Mouse (Mus musculus): ENCODE data around the gene Mpzl1.

GRCm38 (mm10) chr1:165679618-165679997 is 45.3 kb upstream of the Mpzl1 start:
- 0 out of 2 replicates have a peak, but pooled peaks have one; percentile 23 for TF ChIP-seq CTCF (conservative IDR thresholded peaks at IDR 0.05; ENCODE audit: insufficient read depth, insufficient read length, low read depth, low read length)
- no peak for TF ChIP-seq POLR2A (IDR thresholded peaks at IDR 0.05; ENCODE audit: low read depth, low read length)

Data from kidney, adult 2 months (tissue).